Mouse (Mus musculus): ENCODE measurements around the gene Ipo11. TPM values are rescaled to one million over a fixed set of nuclear protein-coding genes. Genes with fewer than 3 reads are reported as not detected.
A peak's percentile ranks its signal among the peaks of the same experiment; 100 is the strongest.

Ipo11 gene
- total RNA-seq, 2 experiments from 2014 or later, result 16.4 to 16.7 TPM

GRCm38 (mm10) chr13:106823875-106824191 lies 112.9 kb downstream of the Ipo11 start:
- intact Hi-C loops (cut with DNase I; ENCODE audit: low total_unique reads), result no loop called here
- no peak for DNase-seq

- no peak for DNase-seq
- intact Hi-C loops (cut with DNase I; ENCODE audit: low total_unique reads), result no loop called here
These were observed 113.5 kb downstream of the Ipo11 start for GRCm38 (mm10) chr13:106823121-106823874.

GRCm38 (mm10) chr13:106820149-106820548 lies 116.6 kb downstream of the Ipo11 start:
- DNase-seq, result no peak
- intact Hi-C loops (cut with DNase I; ENCODE audit: low total_unique reads), result no loop called here

- no peak for DNase-seq
These were observed 117.0 kb downstream of the Ipo11 start for GRCm38 (mm10) chr13:106819749-106820148.

GRCm38 (mm10) chr13:106817066-106817465 lies 119.7 kb downstream of the Ipo11 start:
- intact Hi-C loops (cut with DNase I; ENCODE audit: low total_unique reads), result no loop called here
- DNase-seq, result no peak

More at GRCm38 (mm10) chr13:106819749-106820148, 117.0 kb downstream of the Ipo11 start:
- intact Hi-C loops (cut with DNase I; ENCODE audit: low total_unique reads), result no loop called here

GRCm38 (mm10) chr13:106813519-106813918 lies 123.2 kb downstream of the Ipo11 start:
- DNase-seq, result no peak
- intact Hi-C loops (cut with DNase I; ENCODE audit: low total_unique reads), result no loop called here

- intact Hi-C loops (cut with DNase I; ENCODE audit: low total_unique reads), result no loop called here
- DNase-seq, result no peak
These were observed 123.7 kb downstream of the Ipo11 start for GRCm38 (mm10) chr13:106813087-106813486.

GRCm38 (mm10) chr13:106810156-106810555 lies 126.6 kb downstream of the Ipo11 start:
- DNase-seq, result no peak
- intact Hi-C loops (cut with DNase I; ENCODE audit: low total_unique reads), result no loop called here

- intact Hi-C loops (cut with DNase I; ENCODE audit: low total_unique reads), result no loop called here
- no peak for DNase-seq
These were observed 127.9 kb downstream of the Ipo11 start for GRCm38 (mm10) chr13:106808821-106809220.

GRCm38 (mm10) chr13:106808315-106808714 lies 128.4 kb downstream of the Ipo11 start:
- intact Hi-C loops (cut with DNase I; ENCODE audit: low total_unique reads), result no loop called here
- DNase-seq, result no peak

- intact Hi-C loops (cut with DNase I; ENCODE audit: low total_unique reads), result no loop called here
- no peak for DNase-seq
These were observed 129.5 kb downstream of the Ipo11 start for GRCm38 (mm10) chr13:106807303-106807702.

- intact Hi-C loops (cut with DNase I; ENCODE audit: low total_unique reads), result no loop called here
- DNase-seq, result no peak
These were observed 131.6 kb downstream of the Ipo11 start for GRCm38 (mm10) chr13:106805146-106805545.

GRCm38 (mm10) chr13:106798026-106798425 lies 138.7 kb downstream of the Ipo11 start:
- no peak for DNase-seq
- intact Hi-C loops (cut with DNase I; ENCODE audit: low total_unique reads), result no loop called here

GRCm38 (mm10) chr13:106788817-106789216 lies 147.9 kb downstream of the Ipo11 start:
- intact Hi-C loops (cut with DNase I; ENCODE audit: low total_unique reads), result no loop called here
- no peak for DNase-seq

- no peak for DNase-seq
- intact Hi-C loops (cut with DNase I; ENCODE audit: low total_unique reads), result no loop called here
These were observed 168.0 kb downstream of the Ipo11 start for GRCm38 (mm10) chr13:106768807-106769206.

GRCm38 (mm10) chr13:106762611-106763010 lies 174.1 kb downstream of the Ipo11 start:
- intact Hi-C loops (cut with DNase I; ENCODE audit: low total_unique reads), result no loop called here
- DNase-seq, result no peak

GRCm38 (mm10) chr13:106761661-106762060 lies 175.1 kb downstream of the Ipo11 start:
- DNase-seq, result no peak
- intact Hi-C loops (cut with DNase I; ENCODE audit: low total_unique reads), result no loop called here

GRCm38 (mm10) chr13:106760232-106760875 lies 176.4 kb downstream of the Ipo11 start:
- DNase-seq, result peak; percentile 5
- intact Hi-C loops (cut with DNase I; ENCODE audit: low total_unique reads), result no loop called here

- DNase-seq, result no peak
- intact Hi-C loops (cut with DNase I; ENCODE audit: low total_unique reads), result no loop called here
These were observed 180.9 kb downstream of the Ipo11 start for GRCm38 (mm10) chr13:106755892-106756291.

GRCm38 (mm10) chr13:106754216-106754615 lies 182.5 kb downstream of the Ipo11 start:
- intact Hi-C loops (cut with DNase I; ENCODE audit: low total_unique reads), result no loop called here
- no peak for DNase-seq

- no peak for DNase-seq
- intact Hi-C loops (cut with DNase I; ENCODE audit: low total_unique reads), result no loop called here
These were observed 184.8 kb downstream of the Ipo11 start for GRCm38 (mm10) chr13:106751951-106752350.
